Mouse (Mus musculus) midbrain, embryonic 11.5 days (tissue): ENCODE data around the gene Tuba4a. TPM values are rescaled to one million over a fixed set of nuclear protein-coding genes. Genes with fewer than 3 reads are reported as not detected.
"Not testable (repeated sequence)": the region's sequence is repeated elsewhere in the genome, so short reads cannot be mapped to it uniquely, and the experiment has no call there.

ENCODE experiments used
- ATAC-seq: fragments of 200-750 bp; cut with Nextera tagmentation; 2 replicates; pipeline ENCODE4 v1.8.0; 2017; ENCODE audit warnings: moderate TSS enrichment, moderate library complexity; ENCODE audit not compliant: low FRiP score
- DNase-seq: peaks from one replicate; pipeline ENCODE4 v3.0.0; 2015; ENCODE audit warnings: low spot score; ENCODE audit errors: missing footprints
- H3K27ac ChIP-seq: fragments of 300-500 bp; sonication (generic); 2 replicates; pipeline ENCODE4 v1.5.1; 2014; ENCODE audit warnings: low read depth, low read length
- H3K27me3 ChIP-seq: fragments of 300-500 bp; sonication (generic); 2 replicates; pipeline ENCODE4 v1.6.1; 2014; ENCODE audit warnings: mild to moderate bottlenecking, low read length, moderate library complexity, mixed read lengths; ENCODE audit not compliant: control insufficient read depth, insufficient read depth
- H3K36me3 ChIP-seq: fragments of 300-500 bp; sonication (generic); 2 replicates; pipeline ENCODE4 v1.6.1; 2014; ENCODE audit warnings: mild to moderate bottlenecking, low read length, moderate library complexity, mixed read lengths; ENCODE audit not compliant: control insufficient read depth, insufficient read depth
- H3K4me1 ChIP-seq: fragments of 300-500 bp; sonication (generic); 2 replicates; pipeline ENCODE4 v1.6.1; 2014; ENCODE audit warnings: low read length; ENCODE audit not compliant: control insufficient read depth, insufficient read depth
- H3K4me2 ChIP-seq: fragments of 300-500 bp; sonication (generic); 2 replicates; pipeline ENCODE4 v1.6.1; 2014; ENCODE audit warnings: mild to moderate bottlenecking, moderate library complexity
- H3K4me3 ChIP-seq: fragments of 300-500 bp; sonication (generic); 2 replicates; pipeline ENCODE4 v1.5.1; 2014; ENCODE audit warnings: low read depth, low read length
- H3K9ac ChIP-seq: fragments of 300-500 bp; sonication (generic); 2 replicates; pipeline ENCODE4 v1.6.1; 2014; ENCODE audit warnings: low read length
- H3K9me3 ChIP-seq: fragments of 300-500 bp; sonication (generic); 2 replicates; pipeline ENCODE4 v1.6.1; 2016; ENCODE audit warnings: low read length; ENCODE audit not compliant: control insufficient read depth
- WGBS: fragments of 180-500 bp; shearing (Covaris S2); extraction: QIAGEN DNeasy Blood & Tissue Kit; methylation state at CpG from one replicate; pipeline ENCODE4 v1.1.7; 2014; 5-methylcytosine and 5-hydroxymethylcytosine counted together
- polyA plus RNA-seq: library from polyadenylated mRNA; unstranded; fragments of >200 nt; fragmentation: Nextera tagmentation; extraction: Ambion mirVana; gene quantifications from 2 replicates; pipeline ENCODE4 v1.2.1, GENCODE M21; 2014

The Tuba4a gene
- polyA plus RNA-seq, 1 experiment from 2014 or later = 9.6 TPM

GRCm38 (mm10) chr1:75239591-75239990 lies 19.9 kb upstream of the Tuba4a start:
- Histone ChIP-seq H3K4me1 (peaks cover 9% of the 10 kb centered on the region), H3K27me3 (no peaks in the 10 kb centered on the region; the same call in 1 of the 2 replicates), H3K9ac (no peak overlapping the region), H3K4me2 (no peak overlapping the region), H3K9me3 (no peaks in the 10 kb centered on the region), H3K4me3 (no peak overlapping the region), H3K27ac (no peak overlapping the region), H3K36me3 (0 out of 2 replicates have a peak, but pooled peaks cover 2% of the 10 kb centered on the region)
- ATAC-seq (no peak), DNase-seq (peak; percentile 56)
- 85% methylated on average over 10 of the region's 10 CpGs for WGBS

- peak within 1 kb of the TSS; percentile 59 for H3K4me3 ChIP-seq
- WGBS = under 1% methylated on average over 61 of the region's 64 CpGs
- peaks cover 9% of the 10 kb centered on the region for H3K4me1 ChIP-seq
- ATAC-seq = peak; percentile 90
- H3K27me3 ChIP-seq = no peaks in the 10 kb centered on the region; the same call in 1 of the 2 replicates
- peak within 1 kb of the TSS; percentile 52; the same call in 1 of the 2 replicates for H3K27ac ChIP-seq
- no peaks in the 10 kb centered on the region for H3K9me3 ChIP-seq
- peak within 1 kb of the TSS; percentile 94 for H3K4me2 ChIP-seq
- peak within 1 kb of the TSS; percentile 76 for H3K9ac ChIP-seq
- no peaks in the 10 kb centered on the region for H3K36me3 ChIP-seq
- DNase-seq = peak; percentile 96
These were observed 16.7 kb upstream of the Tuba4a start, which contains the start of gene Dnajb2 for GRCm38 (mm10) chr1:75236117-75237050. Gene Dnajb2 (plus strand): TSS chr1:75236406.

- Histone ChIP-seq H3K9ac (no peak overlapping the region), H3K4me3 (no peak overlapping the region), H3K4me2 (no peak overlapping the region), H3K36me3 (no peaks in the 10 kb centered on the region), H3K27me3 (no peaks in the 10 kb centered on the region; the same call in 1 of the 2 replicates), H3K9me3 (no peaks in the 10 kb centered on the region), H3K27ac (no peak overlapping the region), H3K4me1 (peaks cover 9% of the 10 kb centered on the region)
- peak; percentile 90 for DNase-seq
- 4% methylated on average over 8 of the region's 8 CpGs for WGBS
- ATAC-seq = peak; percentile 54
These were observed 14.9 kb upstream of the Tuba4a start for GRCm38 (mm10) chr1:75234606-75235005.

- not testable (repeated sequence) for H3K27me3 ChIP-seq, DNase-seq, H3K27ac ChIP-seq, H3K4me3 ChIP-seq, H3K9ac ChIP-seq, H3K4me2 ChIP-seq, H3K9me3 ChIP-seq, H3K36me3 ChIP-seq, ATAC-seq, H3K4me1 ChIP-seq
- 64% methylated on average over 4 of the region's 4 CpGs for WGBS
These were observed 12.8 kb upstream of the Tuba4a start for GRCm38 (mm10) chr1:75232489-75232888.

- H3K27me3 ChIP-seq = no peaks in the 10 kb centered on the region; the same call in 1 of the 2 replicates
- H3K4me1 ChIP-seq = peaks cover 3% of the 10 kb centered on the region
- no peak within 1 kb of the TSS for H3K4me3 ChIP-seq
- ATAC-seq = no peak
- no peak within 1 kb of the TSS for H3K27ac ChIP-seq
- H3K9ac ChIP-seq = no peak within 1 kb of the TSS
- DNase-seq = no peak
- H3K4me2 ChIP-seq = no peak within 1 kb of the TSS
- no peaks in the 10 kb centered on the region for H3K36me3 ChIP-seq
- WGBS = 69% methylated on average over 5 of the region's 5 CpGs
- no peaks in the 10 kb centered on the region for H3K9me3 ChIP-seq
These were observed 12.0 kb upstream of the Tuba4a start, which contains the start of gene A630095N17Rik for GRCm38 (mm10) chr1:75231664-75232152. Gene A630095N17Rik (minus strand): TSS chr1:75232102.

GRCm38 (mm10) chr1:75231224-75231623 lies 11.6 kb upstream of the Tuba4a start:
- no peak overlapping the region for H3K4me2 ChIP-seq
- H3K4me3 ChIP-seq = no peak overlapping the region
- no peak overlapping the region for H3K9ac ChIP-seq
- no peak for DNase-seq
- ATAC-seq = no peak
- H3K27me3 ChIP-seq = no peaks in the 10 kb centered on the region; the same call in 1 of the 2 replicates
- H3K36me3 ChIP-seq = no peaks in the 10 kb centered on the region
- WGBS = 80% methylated on average over 4 of the region's 4 CpGs
- no peak overlapping the region for H3K27ac ChIP-seq
- H3K9me3 ChIP-seq = no peaks in the 10 kb centered on the region
- peaks cover 2% of the 10 kb centered on the region; the same call in 1 of the 2 replicates for H3K4me1 ChIP-seq

GRCm38 (mm10) chr1:75230335-75230994 lies 10.8 kb upstream of the Tuba4a start:
- Histone ChIP-seq H3K4me3 (no peak overlapping the region), H3K4me1 (no peaks in the 10 kb centered on the region), H3K9me3 (no peaks in the 10 kb centered on the region), H3K4me2 (no peak overlapping the region), H3K9ac (no peak overlapping the region), H3K27ac (no peak overlapping the region), H3K27me3 (no peaks in the 10 kb centered on the region; the same call in 1 of the 2 replicates), H3K36me3 (no peaks in the 10 kb centered on the region)
- ATAC-seq (no peak), DNase-seq (no peak)
- WGBS = 77% methylated on average over 7 of the region's 7 CpGs

- H3K27me3 ChIP-seq = no peaks in the 10 kb centered on the region
- H3K27ac ChIP-seq = no peak overlapping the region
- 80% methylated on average over 4 of the region's 4 CpGs for whole genome bisulfite sequencing
- ATAC-seq = no peak
- H3K36me3 ChIP-seq = no peaks in the 10 kb centered on the region
- no peaks in the 10 kb centered on the region for H3K4me1 ChIP-seq
- H3K9me3 ChIP-seq = no peaks in the 10 kb centered on the region
- H3K4me3 ChIP-seq = no peak overlapping the region
- no peak overlapping the region for H3K9ac ChIP-seq
- DNase-seq = no peak
- no peak overlapping the region for H3K4me2 ChIP-seq
These were observed 9.5 kb upstream of the Tuba4a start for GRCm38 (mm10) chr1:75229158-75229557.
